Comparison of ENCODE assay signal across 8 mouse cellular contexts in genomic region chr11:84529143-84529755, GRCm38 (mm10). TPM values are rescaled to one million over a fixed set of nuclear protein-coding genes. Genes with fewer than 3 reads are reported as not detected.
DNase-seq lines count a peak whose midpoint lies in the region; ATAC-seq and TF ChIP-seq lines count a peak whose summit lies in the region.

No protein-coding gene starts in this region.

- no peaks in the 10 kb centered on the region for H3K9me3 ChIP-seq in heart, embryonic 13.5 days
- no peaks in the 10 kb centered on the region for H3K9me3 ChIP-seq in embryonic facial prominence, embryonic 14.5 days (ENCODE audit: control insufficient read depth, low read length)
- H3K9me3 ChIP-seq in kidney, embryonic 16.5 days (ENCODE audit: low read length): no peaks in the 10 kb centered on the region
- no peaks in the 10 kb centered on the region for H3K9me3 ChIP-seq in midbrain, postnatal 0 days (ENCODE audit: low read length)

- H3K4me3 ChIP-seq in heart, embryonic 13.5 days: peak overlapping the region; percentile 37
- H3K4me3 ChIP-seq in embryonic facial prominence, embryonic 14.5 days (ENCODE audit: low read depth, low read length): no peak overlapping the region
- peak overlapping the region; percentile 18 for H3K4me3 ChIP-seq in kidney, embryonic 16.5 days (ENCODE audit: low read length)
- peak overlapping the region; percentile 23 for H3K4me3 ChIP-seq in midbrain, postnatal 0 days (ENCODE audit: low read depth, low read length)

- under 1% methylated on average over 24 of the region's 24 CpGs for WGBS in heart, embryonic 13.5 days
- WGBS in embryonic facial prominence, embryonic 14.5 days: 2% methylated on average over 24 of the region's 24 CpGs
- 1% methylated on average over 24 of the region's 24 CpGs for WGBS in kidney, embryonic 16.5 days
- WGBS in midbrain, postnatal 0 days: 2% methylated on average over 24 of the region's 24 CpGs

- peaks cover 100% of the 10 kb centered on the region for H3K27me3 ChIP-seq in heart, embryonic 13.5 days (replicated peaks)
- H3K27me3 ChIP-seq in embryonic facial prominence, embryonic 14.5 days (replicated peaks; ENCODE audit: control insufficient read depth, insufficient read depth, low read length): peaks cover 96% of the 10 kb centered on the region
- peaks cover 92% of the 10 kb centered on the region for H3K27me3 ChIP-seq in kidney, embryonic 16.5 days (ENCODE audit: insufficient read depth, low read length)
- peaks cover 22% of the 10 kb centered on the region; the same call in 1 of the 2 replicates for H3K27me3 ChIP-seq in midbrain, postnatal 0 days (ENCODE audit: insufficient read depth, low read length)

- no peaks in the 10 kb centered on the region for H3K36me3 ChIP-seq in heart, embryonic 13.5 days
- no peaks in the 10 kb centered on the region for H3K36me3 ChIP-seq in embryonic facial prominence, embryonic 14.5 days (ENCODE audit: control insufficient read depth, insufficient read depth, low read length)
- no peaks in the 10 kb centered on the region for H3K36me3 ChIP-seq in kidney, embryonic 16.5 days (ENCODE audit: insufficient read depth, low read length)
- H3K36me3 ChIP-seq in midbrain, postnatal 0 days (ENCODE audit: insufficient read depth, low read length): no peaks in the 10 kb centered on the region

- H3K9ac ChIP-seq in heart, embryonic 13.5 days: no peak overlapping the region
- H3K9ac ChIP-seq in embryonic facial prominence, embryonic 14.5 days (ENCODE audit: low read depth, low read length): no peak overlapping the region
- H3K9ac ChIP-seq in kidney, embryonic 16.5 days (replicated peaks; ENCODE audit: low read length): peak overlapping the region; percentile 3; the same call in 1 of the 2 replicates
- peak overlapping the region; percentile 56; the same call in 1 of the 2 replicates for H3K9ac ChIP-seq in midbrain, postnatal 0 days (replicated peaks; ENCODE audit: low read length, poor library complexity, severe bottlenecking)

- no peak overlapping the region for H3K27ac ChIP-seq in heart, embryonic 13.5 days (replicated peaks)
- H3K27ac ChIP-seq in embryonic facial prominence, embryonic 14.5 days (replicated peaks; ENCODE audit: low read depth, low read length): no peak overlapping the region
- no peak overlapping the region for H3K27ac ChIP-seq in kidney, embryonic 16.5 days (ENCODE audit: low read length)
- peak overlapping the region; percentile 69 for H3K27ac ChIP-seq in midbrain, postnatal 0 days (ENCODE audit: low read depth, low read length)

- TF ChIP-seq CTCF in midbrain, postnatal 0 days (IDR thresholded peaks at IDR 0.05): no peak

- H3K4me2 ChIP-seq in heart, embryonic 13.5 days: peak overlapping the region; percentile 53
- H3K4me2 ChIP-seq in embryonic facial prominence, embryonic 14.5 days (ENCODE audit: low read depth, low read length): peak overlapping the region; percentile 5; the same call in 1 of the 2 replicates
- peak overlapping the region; percentile 53 for H3K4me2 ChIP-seq in kidney, embryonic 16.5 days (replicated peaks; ENCODE audit: low read depth, low read length)
- H3K4me2 ChIP-seq in midbrain, postnatal 0 days (ENCODE audit: low read depth, low read length, poor library complexity, severe bottlenecking): peak overlapping the region; percentile 44

- no peak for ATAC-seq in heart, embryonic 13.5 days (ENCODE audit: extremely low read depth, insufficient number of reproducible peaks, low FRiP score, low TSS enrichment)
- no peak for ATAC-seq in embryonic facial prominence, embryonic 14.5 days (ENCODE audit: low read depth)
- 0 out of 2 replicates have a peak, but pooled peaks have one; percentile 12 for ATAC-seq in kidney, embryonic 16.5 days (ENCODE audit: low FRiP score, low TSS enrichment)
- no peak for ATAC-seq in midbrain, postnatal 0 days (ENCODE audit: low FRiP score)
- ATAC-seq in frontal cortex, adult (ENCODE audit: low TSS enrichment): no peak

- no peak for DNase-seq in heart, postnatal 25 days (ENCODE audit: low spot score)
- DNase-seq in embryonic facial prominence, embryonic 14.5 days (ENCODE audit: low spot score): no peak
- DNase-seq in midbrain, postnatal 0 days (ENCODE audit: low spot score): no peak
- no peak for DNase-seq in MN1 (ENCODE audit: low spot score)
- DNase-seq in urinary bladder, postnatal 14 days (ENCODE audit: low spot score): no peak

- peaks cover 36% of the 10 kb centered on the region for H3K4me1 ChIP-seq in heart, embryonic 13.5 days
- H3K4me1 ChIP-seq in embryonic facial prominence, embryonic 14.5 days (ENCODE audit: control insufficient read depth, insufficient read depth, low read length): peaks cover 12% of the 10 kb centered on the region
- peaks cover 36% of the 10 kb centered on the region for H3K4me1 ChIP-seq in kidney, embryonic 16.5 days (ENCODE audit: insufficient read depth, low read length)
- H3K4me1 ChIP-seq in midbrain, postnatal 0 days (ENCODE audit: insufficient read depth, low read length): no peaks in the 10 kb centered on the region

- intact Hi-C loops in heart, postnatal 25 days (cut with DNase I): loop anchor here (10.0 kb wide), 1 partner anchor 266 kb away; no protein-coding TSS in a partner anchor

RNA-seq across cellular contexts. Expression of gene Lhx1, which starts 3.9 kb away (rescaled TPM):
- polyA plus RNA-seq in heart, embryonic 13.5 days (2015; fragmentation: Nextera tagmentation; extraction: Ambion mirVana): 0.06 TPM in 1 of 2 replicates, not detected in the other
- not detected for total RNA-seq in heart, postnatal 25 days (2021)
- 0.07 and 0.11 TPM in 2 replicates for polyA plus RNA-seq in embryonic facial prominence, embryonic 14.5 days (2014; fragmentation: Nextera tagmentation; extraction: Ambion mirVana)
- 31.2 and 35.0 TPM in 2 replicates for polyA plus RNA-seq in kidney, embryonic 16.5 days (2015; fragmentation: Nextera tagmentation; extraction: Ambion mirVana)
- 34.2 and 44.9 TPM in 2 replicates for total RNA-seq in midbrain, postnatal 0 days (2014; rRNA removed)
- polyA plus RNA-seq in midbrain, postnatal 0 days (2015; fragmentation: Nextera tagmentation; extraction: Ambion mirVana): 21.3 and 22.5 TPM in 2 replicates

RNA-seq across cellular contexts. Expression of gene Aatf, which starts 15.9 kb away (rescaled TPM):
- polyA plus RNA-seq in heart, embryonic 13.5 days (2015; fragmentation: Nextera tagmentation; extraction: Ambion mirVana): 28.2 and 29.8 TPM in 2 replicates
- 10 to 100 TPM; 12.8 to 13.1 TPM for total RNA-seq in heart, postnatal 25 days (2021)
- 39.9 and 40.3 TPM in 2 replicates for polyA plus RNA-seq in embryonic facial prominence, embryonic 14.5 days (2014; fragmentation: Nextera tagmentation; extraction: Ambion mirVana)
- 60.0 and 62.3 TPM in 2 replicates for polyA plus RNA-seq in kidney, embryonic 16.5 days (2015; fragmentation: Nextera tagmentation; extraction: Ambion mirVana)
- total RNA-seq in midbrain, postnatal 0 days (2014; rRNA removed): 24.8 and 27.3 TPM in 2 replicates
- 34.9 and 39.2 TPM in 2 replicates for polyA plus RNA-seq in midbrain, postnatal 0 days (2015; fragmentation: Nextera tagmentation; extraction: Ambion mirVana)

Comparison
In these comparisons a context has a peak if more than half of its experiments do, and no peak if none do; other contexts are left out.
1. H3K9ac ChIP-seq: peak in kidney, embryonic 16.5 days (single experiment) and midbrain, postnatal 0 days (single experiment); none in heart, embryonic 13.5 days (single experiment) and embryonic facial prominence, embryonic 14.5 days (single experiment).
2. RNA of gene Lhx1, which starts 3.9 kb away (polyA plus RNA-seq): 31.2 to 35.0 TPM in kidney, embryonic 16.5 days and 21.3 to 22.5 TPM in midbrain, postnatal 0 days; 0.07 to 0.11 TPM in embryonic facial prominence, embryonic 14.5 days and 0.06 TPM in heart, embryonic 13.5 days; every median in the first group is over 10 times any median in the second.
3. Peak in every context shown above with its lines, with median percentiles within 50 percentile points of each other: H3K4me2 ChIP-seq.